Mouse (Mus musculus) CH12.LX (cell line): ENCODE results near the gene Mettl26. TPM values are rescaled to one million over a fixed set of nuclear protein-coding genes. Genes with fewer than 3 reads are reported as not detected.
A peak's percentile ranks its signal among the peaks of the same experiment; 100 is the strongest.

Source experiments
- DNase-seq: peaks from one replicate; pipeline ENCODE4 v3.0.0-alpha.2; 2013; ENCODE audit errors: extremely low read depth
- H3K27ac ChIP-seq: 2 replicates; pipeline ENCODE4 v1.5.1; 2012; ENCODE audit warnings: low read depth, mild to moderate bottlenecking, control low read depth, moderate library complexity; ENCODE audit not compliant: insufficient read depth
- H3K27me3 ChIP-seq: replicated peaks from 2 replicates; pipeline ENCODE3; 2012; ENCODE audit warnings: inconsistent platforms
- H3K36me3 ChIP-seq, 2 experiments: replicated peaks in 1 of 2; 2 replicates each; pipeline versions ENCODE3 to v1.6.1; 2012; ENCODE audit warnings: inconsistent platforms in 1 of 2, low read length in 1 of 2, mild to moderate bottlenecking in 1 of 2, mixed read lengths in 1 of 2, moderate library complexity in 1 of 2; ENCODE audit not compliant: control insufficient read depth in 1 of 2, insufficient read depth in 1 of 2
- H3K4me1 ChIP-seq, 2 experiments: 2 replicates each; pipeline ENCODE4 v1.6.1; 2012; ENCODE audit warnings: inconsistent platforms in 1 of 2, moderate library complexity in 1 of 2; ENCODE audit not compliant: insufficient read depth in 2 of 2, control insufficient read depth in 1 of 2
- H3K4me2 ChIP-seq: 2 replicates; pipeline ENCODE4 v1.6.1; 2012; ENCODE audit warnings: low read depth, mild to moderate bottlenecking, control low read depth; ENCODE audit not compliant: poor library complexity, insufficient read depth, severe bottlenecking
- H3K4me3 ChIP-seq, 3 experiments: fragments of 150-350 bp in 1 of 3; sonication (generic) in 1 of 3; replicated peaks in 1 of 3; 2 replicates each; pipeline versions ENCODE3 to v1.5.1; 2011 to 2012; ENCODE audit warnings: low read depth in 2 of 3, low read length in 2 of 3, mild to moderate bottlenecking in 2 of 3, moderate library complexity in 2 of 3, control low read depth in 1 of 3, improper control_type of control experiment in 1 of 3, inconsistent platforms in 1 of 3, mixed read lengths in 1 of 3; ENCODE audit not compliant: poor library complexity in 1 of 3
- H3K79me2 ChIP-seq: replicated peaks from 2 replicates; pipeline ENCODE4 v1.6.1; 2012; ENCODE audit warnings: mild to moderate bottlenecking, moderate library complexity; ENCODE audit not compliant: control insufficient read depth, poor library complexity, insufficient read depth, severe bottlenecking; ENCODE audit errors: extremely low read depth
- H3K9ac ChIP-seq: 2 replicates; pipeline ENCODE4 v1.6.1; 2012; ENCODE audit warnings: low read depth, mild to moderate bottlenecking, control low read depth, moderate library complexity; ENCODE audit not compliant: insufficient read depth
- H3K9me3 ChIP-seq: replicated peaks from 2 replicates; pipeline ENCODE3; 2012; ENCODE audit warnings: low read length, inconsistent platforms, mixed read lengths
- CHD1 ChIP-seq: IDR thresholded peaks from 2 replicates; pipeline ENCODE4 v1.6.1; 2012; ENCODE audit warnings: low read depth, low read length, improper control_type of control experiment, inconsistent platforms
- ELF1 ChIP-seq: IDR thresholded peaks from 2 replicates; pipeline ENCODE4 v1.6.1; 2014; ENCODE audit warnings: low read depth, mild to moderate bottlenecking, inconsistent platforms, low read length, improper control_type of control experiment
- EP300 ChIP-seq: IDR thresholded peaks from 2 replicates; pipeline ENCODE4 v1.6.1; 2011; ENCODE audit warnings: low read length, improper control_type of control experiment
- HCFC1 ChIP-seq: IDR thresholded peaks from 2 replicates; pipeline ENCODE4 v1.6.1; 2012; ENCODE audit warnings: low read depth, mild to moderate bottlenecking, inconsistent platforms, low read length, improper control_type of control experiment
- JUN ChIP-seq: IDR thresholded peaks from 2 replicates; pipeline ENCODE4 v1.6.1; 2011; ENCODE audit warnings: low read depth, mild to moderate bottlenecking, low read length, improper control_type of control experiment, moderate library complexity; ENCODE audit not compliant: insufficient read depth
- JUND ChIP-seq: conservative IDR thresholded peaks from 2 replicates; pipeline ENCODE4 v1.6.1; 2011; ENCODE audit warnings: low read depth, low read length, improper control_type of control experiment
- MAX ChIP-seq: IDR thresholded peaks from 2 replicates; pipeline ENCODE4 v1.6.1; 2011; ENCODE audit warnings: low read length, improper control_type of control experiment
- MEF2A ChIP-seq: IDR thresholded peaks from 2 replicates; pipeline ENCODE4 v1.6.1; 2014; ENCODE audit warnings: low read depth, mild to moderate bottlenecking, inconsistent platforms, low read length, improper control_type of control experiment, borderline replicate concordance
- MXI1 ChIP-seq: IDR thresholded peaks from 2 replicates; pipeline ENCODE4 v1.6.1; 2011; ENCODE audit warnings: mild to moderate bottlenecking, low read depth, low read length, improper control_type of control experiment
- MYC ChIP-seq: IDR thresholded peaks from 2 replicates; pipeline ENCODE4 v1.6.1; 2011; ENCODE audit warnings: low read depth, mild to moderate bottlenecking, improper control_type of control experiment, low read length
- PAX5 ChIP-seq: IDR thresholded peaks from 2 replicates; pipeline ENCODE4 v1.6.1; 2012; ENCODE audit warnings: low read length, inconsistent platforms, mixed read lengths
- RAD21 ChIP-seq: IDR thresholded peaks from 2 replicates; pipeline ENCODE4 v1.6.1; 2011; ENCODE audit warnings: low read depth, mild to moderate bottlenecking, low read length, improper control_type of control experiment, moderate library complexity
- RCOR1 ChIP-seq: conservative IDR thresholded peaks from 2 replicates; pipeline ENCODE4 v1.6.1; 2012; ENCODE audit warnings: low read depth, mild to moderate bottlenecking, inconsistent platforms, low read length, improper control_type of control experiment
- SIN3A ChIP-seq: IDR thresholded peaks from 2 replicates; pipeline ENCODE4 v1.6.1; 2012; ENCODE audit warnings: low read length, improper control_type of control experiment, inconsistent platforms
- SMC3 ChIP-seq: IDR thresholded peaks from 2 replicates; pipeline ENCODE4 v1.6.1; 2011; ENCODE audit warnings: low read depth, low read length, improper control_type of control experiment
- TBP ChIP-seq: conservative IDR thresholded peaks from 2 replicates; pipeline ENCODE4 v1.6.1; 2011; ENCODE audit warnings: low read depth, low read length, improper control_type of control experiment
- TCF12 ChIP-seq: IDR thresholded peaks from 2 replicates; pipeline ENCODE4 v1.6.1; 2014; ENCODE audit warnings: low read depth, mild to moderate bottlenecking, inconsistent platforms, low read length, improper control_type of control experiment
- USF2 ChIP-seq: conservative IDR thresholded peaks from 2 replicates; pipeline ENCODE4 v1.6.1; 2011; ENCODE audit warnings: low read depth, low read length, improper control_type of control experiment
- ZC3H11A ChIP-seq: IDR thresholded peaks from 2 replicates; pipeline ENCODE4 v1.6.1; 2012; ENCODE audit warnings: low read depth, mild to moderate bottlenecking, inconsistent platforms, low read length, improper control_type of control experiment
- ZKSCAN1 ChIP-seq: IDR thresholded peaks from 2 replicates; pipeline ENCODE4 v1.6.1; 2012; ENCODE audit warnings: low read depth, inconsistent platforms, low read length, improper control_type of control experiment, borderline replicate concordance
- ZMIZ1 ChIP-seq: IDR thresholded peaks from 2 replicates; pipeline ENCODE4 v1.6.1; 2012; ENCODE audit warnings: low read depth, mild to moderate bottlenecking, inconsistent platforms, low read length, improper control_type of control experiment
- dilution Hi-C: fragments of 300-500 bp; cut with MboI; formaldehyde crosslinking; loops from 2 replicates; pipeline ENCODE4 v1.14.3; 2020; ENCODE audit warnings: low sequenced_read_pairs; ENCODE audit not compliant: extremely low pct_unique_long_range_greater_than_20kb, extremely low pct_ligation_motif_present
- in situ Hi-C: fragments of 300-500 bp; cut with MboI; formaldehyde crosslinking; loops from 3 replicates; pipeline ENCODE4 v1.14.3; 2019; ENCODE audit warnings: low sequenced_read_pairs, low pct_ligation_motif_present, low pct_unique_long_range_greater_than_20kb, mixed read lengths
- polyA plus RNA-seq: library from polyadenylated mRNA; unstranded; fragments of >175 nt; gene quantifications from 2 replicates; pipeline ENCODE4 v1.2.1, GENCODE M21; 2012; ENCODE audit warnings: low read depth; ENCODE audit not compliant: insufficient read length
- total RNA-seq, 2 experiments: library from RNA; depleted of rRNA; stranded (reverse); fragments of 300-350 nt in 1 of 2; fragments of >200 nt in 1 of 2; gene quantifications; 2 replicates each; pipeline ENCODE4 v1.2.3; 2012 to 2014

Gene Mettl26
- total and polyA plus RNA-seq, 3 experiments, result 29.8 to 52.5 (median 33.0) TPM

- H3K4me2 ChIP-seq, result no peak overlapping the region
- dilution Hi-C loops, result no loop called here
- H3K27me3 ChIP-seq, result no peaks in the 10 kb centered on the region
- no peak overlapping the region for H3K27ac ChIP-seq
- H3K79me2 ChIP-seq, result peaks cover 14% of the 10 kb centered on the region
- DNase-seq, result no peak
- in situ Hi-C loops, result no loop called here
- peak overlapping the region in 1 of 3 experiments; percentile 13 for H3K4me3 ChIP-seq
- no peak for TF ChIP-seq EP300
- TF ChIP-seq MEF2A, result no peak
- no peak for TF ChIP-seq TCF12
- H3K36me3 ChIP-seq, result peaks cover 56 to 77% of the 10 kb centered on the region in 2 experiments
- no peaks in the 10 kb centered on the region for H3K9me3 ChIP-seq
- H3K4me1 ChIP-seq, result peaks cover 23 to 54% of the 10 kb centered on the region in 2 experiments
- H3K9ac ChIP-seq, result no peak overlapping the region; the same call in 1 of the 2 replicates
Observed at GRCm38 (mm10) chr17:25830806-25831431, 44.0 kb upstream of the Mettl26 start.

GRCm38 (mm10) chr17:25831451-25832281 lies 43.2 kb upstream of the Mettl26 start:
- dilution Hi-C loops (no loop called here), in situ Hi-C loops (no loop called here)
- peak overlapping the region; percentile 71 to 81 (median 80) for H3K4me3 ChIP-seq
- DNase-seq, result no peak
- H3K4me2 ChIP-seq, result peak overlapping the region; percentile 85
- H3K4me1 ChIP-seq, result peaks cover 23 to 48% of the 10 kb centered on the region in 2 experiments
- H3K9me3 ChIP-seq, result no peaks in the 10 kb centered on the region
- H3K27ac ChIP-seq, result no peak overlapping the region
- H3K9ac ChIP-seq, result peak overlapping the region; percentile 90
- H3K79me2 ChIP-seq, result peaks cover 14% of the 10 kb centered on the region
- peaks cover 56 to 77% of the 10 kb centered on the region in 2 experiments for H3K36me3 ChIP-seq
- TF ChIP-seq ZKSCAN1 (no peak), HCFC1 (no peak), ZMIZ1 (no peak), ELF1 (no peak), PAX5 (no peak), JUN (no peak), TBP (no peak), MAX (no peak), SIN3A (no peak), RCOR1 (no peak), USF2 (no peak), RAD21 (no peak), JUND (no peak), MYC (no peak), CHD1 (no peak), ZC3H11A (no peak), SMC3 (no peak), MXI1 (no peak)
- H3K27me3 ChIP-seq, result no peaks in the 10 kb centered on the region
